Mouse (Mus musculus): ENCODE results near the gene Hint1. TPM values are rescaled to one million over a fixed set of nuclear protein-coding genes. Genes with fewer than 3 reads are reported as not detected.

Hint1 gene
- 424 TPM for polyA plus RNA-seq (2014; fragmentation: Illumina TruSeq; extraction: RNeasy Lipid Tissue Mini Kit (QIAGEN cat#74804); ENCODE audit: low read depth, low replicate concordance)

GRCm38 (mm10) chr11:54866119-54867048 lies at the start of gene Hint1:
Hint1 (plus strand) TSS chr11:54866383.

GRCm38 (mm10) chr11:54860256-54861038 lies 5.7 kb upstream of the Hint1 start, which contains the start of gene Lyrm7:
Lyrm7 (minus strand) TSS chr11:54860916.

GRCm38 (mm10) chr11:54902333-54903323 lies 36.4 kb downstream of the Hint1 start, which contains the start of gene Gpx3:
Gpx3 (plus strand) TSS chr11:54902453.

Other genes starting within 250 kb of the Hint1 start
- gene Cdc42se2, start 78.7 kb upstream of the Hint1 start, polyA plus RNA-seq (2014; fragmentation: Illumina TruSeq; extraction: RNeasy Lipid Tissue Mini Kit (QIAGEN cat#74804); ENCODE audit: low read depth, low replicate concordance): 34.7 TPM
- gene Lyrm7, start 5.5 kb upstream of the Hint1 start, polyA plus RNA-seq (2014; fragmentation: Illumina TruSeq; extraction: RNeasy Lipid Tissue Mini Kit (QIAGEN cat#74804); ENCODE audit: low read depth, low replicate concordance): 16.7 TPM
- gene Gpx3, start 36.1 kb downstream of the Hint1 start, polyA plus RNA-seq (2014; fragmentation: Illumina TruSeq; extraction: RNeasy Lipid Tissue Mini Kit (QIAGEN cat#74804); ENCODE audit: low read depth, low replicate concordance): 11,404 TPM
- 1.0 TPM for gene Tnip1, start 96.5 kb downstream of the Hint1 start, polyA plus RNA-seq (2014; fragmentation: Illumina TruSeq; extraction: RNeasy Lipid Tissue Mini Kit (QIAGEN cat#74804); ENCODE audit: low read depth, low replicate concordance)
- gene Anxa6, start 167.1 kb downstream of the Hint1 start, polyA plus RNA-seq (2014; fragmentation: Illumina TruSeq; extraction: RNeasy Lipid Tissue Mini Kit (QIAGEN cat#74804); ENCODE audit: low read depth, low replicate concordance): 10.1 TPM
- 0.97 TPM for gene Ccdc69, start 211.7 kb downstream of the Hint1 start, polyA plus RNA-seq (2014; fragmentation: Illumina TruSeq; extraction: RNeasy Lipid Tissue Mini Kit (QIAGEN cat#74804); ENCODE audit: low read depth, low replicate concordance)
- 106 TPM for gene Gm2a, start 231.7 kb downstream of the Hint1 start, polyA plus RNA-seq (2014; fragmentation: Illumina TruSeq; extraction: RNeasy Lipid Tissue Mini Kit (QIAGEN cat#74804); ENCODE audit: low read depth, low replicate concordance)

Measured in kidney, adult 10 weeks (tissue).